Mouse (Mus musculus) adrenal gland, postnatal 4 days (tissue): ENCODE data around the gene Nrg4. TPM values are rescaled to one million over a fixed set of nuclear protein-coding genes. Genes with fewer than 3 reads are reported as not detected.
A peak's percentile ranks its signal among the peaks of the same experiment; 100 is the strongest.

Source experiments
- DNase-seq, 2 experiments: peaks; one replicate each; pipeline ENCODE4 v3.0.0; 2021 to 2022; ENCODE audit warnings: low spot score in 2 of 2, mixed read lengths in 2 of 2
- total RNA-seq, 2 experiments: library from RNA; stranded (reverse); gene quantifications; 2 replicates each; pipeline ENCODE4 v1.2.3; 2021

Nrg4 gene
- total RNA-seq, 2 experiments from 2014 or later = 4.0 to 5.4 TPM

DNA sequence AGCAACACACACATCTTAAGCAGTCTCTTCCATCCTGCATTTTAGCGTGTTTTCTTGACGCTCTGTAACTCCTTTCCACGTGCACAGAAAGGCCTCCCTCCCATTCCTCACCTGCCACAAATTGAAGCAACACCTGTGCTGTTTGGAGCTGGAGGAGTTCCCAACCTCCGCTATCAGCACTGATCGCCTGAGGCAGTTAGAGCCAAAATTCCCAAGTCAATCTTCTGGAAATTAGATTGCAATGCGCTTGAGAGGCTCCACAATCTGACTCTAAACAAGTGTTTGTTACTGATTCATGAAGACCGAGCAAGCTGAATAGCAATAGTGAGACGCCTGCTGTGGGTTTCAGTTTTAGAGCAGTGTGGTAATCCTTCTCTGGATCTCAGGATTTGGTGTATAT lies 2.6 kb downstream of the Nrg4 start:
- DNase-seq = no peak

DNA sequence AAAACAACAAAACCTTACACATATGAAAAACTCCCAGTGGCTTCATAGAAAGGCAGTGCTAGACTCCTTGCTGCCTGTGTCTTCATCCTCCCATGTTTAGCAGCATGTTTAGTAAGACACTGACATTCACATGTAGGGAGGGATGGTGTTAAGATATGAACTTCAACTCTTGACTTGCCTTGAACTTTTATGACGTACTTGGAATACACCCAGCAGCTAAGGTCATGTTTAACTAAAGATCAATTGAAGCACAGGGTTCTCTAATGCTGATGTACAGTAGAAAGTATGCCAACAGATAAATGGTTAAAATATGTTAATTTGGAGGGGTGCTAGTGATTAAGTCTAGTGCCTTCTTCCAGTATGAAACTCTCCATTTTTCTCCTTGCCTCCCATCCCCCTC lies 4.0 kb downstream of the Nrg4 start:
- no peak for DNase-seq

DNA sequence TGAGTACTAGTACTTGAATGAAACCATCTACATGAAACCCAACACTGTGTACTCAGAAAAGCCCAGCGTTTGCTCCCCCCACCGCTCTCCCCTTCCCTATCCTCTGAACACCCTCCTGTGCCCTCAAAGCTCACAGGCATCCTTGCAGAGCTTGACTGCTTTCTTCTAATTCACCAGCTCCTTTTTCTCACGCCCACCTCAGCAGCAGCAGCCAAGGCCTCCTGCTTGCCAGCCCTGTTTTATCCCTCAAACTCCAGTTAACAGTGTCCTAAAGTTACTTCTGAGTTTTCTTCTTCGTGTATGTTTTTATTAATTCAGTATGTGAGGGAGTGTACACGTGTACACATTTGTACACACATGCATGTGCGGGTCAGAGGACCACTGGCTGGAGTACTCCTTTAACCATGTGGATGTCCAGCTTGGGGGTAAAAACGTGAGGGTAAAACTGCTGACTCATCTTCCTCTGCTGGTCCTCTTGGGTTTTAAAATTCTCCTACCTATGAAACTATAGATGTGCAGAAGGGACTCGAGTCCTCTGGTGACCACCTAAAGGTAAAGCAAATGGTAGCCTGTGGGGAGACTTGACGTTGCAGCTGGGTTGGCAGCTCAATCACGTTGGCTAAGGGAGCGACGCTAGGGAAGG lies 12.9 kb downstream of the Nrg4 start:
- DNase-seq = no peak

DNA sequence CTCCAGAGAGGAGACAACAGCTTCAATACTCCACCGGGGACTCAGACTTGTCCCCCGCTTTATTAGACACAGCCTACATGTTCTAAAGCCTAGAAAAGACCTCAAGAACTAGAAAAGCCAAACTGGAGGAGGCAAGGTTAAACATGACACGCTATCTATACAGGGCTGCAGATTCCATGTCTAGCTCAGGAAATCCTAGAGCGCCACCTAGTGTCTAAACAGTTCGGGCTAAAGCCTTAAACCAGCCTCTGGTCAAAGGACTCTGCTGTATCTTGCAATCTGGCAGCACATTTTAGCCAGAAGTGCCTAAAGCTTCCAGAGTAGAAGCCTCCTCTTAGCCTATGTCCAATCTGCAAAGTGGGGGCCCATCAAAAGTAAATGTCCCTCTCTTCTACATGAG lies 15.1 kb downstream of the Nrg4 start:
- DNase-seq = peak; percentile 16 to 53

DNA sequence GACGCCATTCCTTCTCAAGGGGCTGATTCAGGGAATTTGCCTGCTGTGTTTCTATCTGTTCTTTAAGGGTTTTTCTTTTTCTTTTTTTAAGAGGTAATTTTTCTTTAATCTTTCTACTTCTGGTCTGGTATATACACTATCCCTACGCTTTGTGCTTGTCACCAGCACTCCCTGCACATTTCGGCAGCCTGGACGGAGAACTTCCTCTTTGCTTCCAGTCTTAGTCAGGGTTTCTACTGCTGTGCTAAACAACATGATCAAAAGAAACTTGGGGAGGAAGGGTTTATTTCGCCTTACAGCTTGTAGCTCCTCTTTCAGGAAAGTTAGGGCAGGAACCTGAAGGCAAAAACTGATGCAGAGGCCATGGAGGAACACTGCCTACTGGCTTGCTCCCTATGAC lies 18.2 kb downstream of the Nrg4 start:
- no peak for DNase-seq

DNA sequence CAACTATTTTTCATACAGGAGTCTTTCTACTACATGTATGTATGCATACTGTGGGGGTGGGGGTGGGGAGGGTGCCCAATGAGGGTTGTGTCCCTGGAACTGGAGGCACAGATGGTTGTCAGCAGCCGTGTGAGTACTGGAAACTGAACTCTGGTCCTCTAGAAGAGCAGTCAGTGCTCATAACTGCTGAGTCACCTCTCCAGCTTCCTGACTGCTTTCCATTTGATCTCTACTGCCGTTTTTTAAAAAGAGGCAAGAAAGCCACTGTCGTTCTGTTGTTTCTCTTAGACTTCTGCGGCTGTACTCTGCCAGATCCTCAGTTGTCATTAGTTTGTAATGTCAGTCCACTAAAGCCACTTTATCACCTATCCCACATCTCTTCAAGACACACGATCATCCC lies 19.1 kb downstream of the Nrg4 start:
- DNase-seq = no peak

DNA sequence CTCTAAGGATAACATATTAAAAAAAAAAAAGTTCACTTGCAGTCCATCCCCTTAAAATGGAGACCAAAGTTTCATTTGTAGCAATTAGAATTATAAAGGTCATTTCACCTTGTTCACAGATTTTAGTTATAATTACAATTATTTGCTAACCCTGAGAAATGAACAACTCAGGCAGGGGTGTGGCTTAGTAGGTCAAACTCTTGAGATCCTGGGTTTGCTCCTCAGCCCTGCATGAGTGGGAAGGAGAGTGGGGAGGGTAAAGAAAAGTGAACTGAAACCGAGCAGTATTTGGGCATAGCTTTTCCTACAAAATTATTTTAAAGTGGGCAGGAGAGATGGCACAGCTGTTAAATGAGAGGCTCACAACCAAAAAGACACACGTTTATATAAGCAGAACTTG lies 19.6 kb downstream of the Nrg4 start:
- no peak for DNase-seq

DNA sequence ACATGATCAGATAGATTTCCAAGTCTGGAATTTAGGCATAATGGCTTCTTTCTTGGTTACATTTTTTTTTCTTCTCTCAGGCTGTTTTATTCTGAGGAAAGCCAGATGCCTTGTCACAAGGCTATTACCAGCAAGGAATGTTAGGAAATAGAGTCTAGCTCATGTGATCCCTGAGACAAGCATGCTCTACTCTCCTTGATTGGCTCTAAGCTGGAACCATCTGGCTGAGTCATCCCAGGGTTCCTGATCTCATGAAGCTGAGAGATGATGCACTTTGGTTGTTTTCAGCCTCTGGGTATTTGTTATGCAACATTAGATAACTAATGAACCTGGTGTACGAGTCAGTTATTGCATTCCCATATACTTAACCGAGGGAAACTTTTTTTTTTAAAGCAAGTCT lies 30.4 kb downstream of the Nrg4 start:
- no peak for DNase-seq

DNA sequence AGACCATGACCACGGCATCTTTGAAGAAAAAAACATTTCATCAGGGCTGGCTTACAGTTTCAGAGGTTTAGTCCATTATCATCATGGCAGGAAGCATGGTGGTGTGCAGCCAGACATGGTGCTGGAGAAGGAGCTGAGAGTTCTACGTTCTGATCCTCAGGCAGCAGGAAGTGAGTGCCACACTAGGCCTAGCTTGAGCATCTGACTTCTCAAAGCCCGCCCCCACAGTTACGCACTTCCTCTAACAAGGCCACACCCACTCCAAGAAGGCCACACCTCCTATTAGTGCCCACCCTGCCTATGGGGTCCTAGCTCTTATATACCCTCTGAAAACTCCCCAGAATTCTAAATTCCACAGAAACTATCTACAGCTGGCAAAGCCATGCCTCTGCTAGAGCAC lies 34.7 kb downstream of the Nrg4 start:
- DNase-seq = no peak

DNA sequence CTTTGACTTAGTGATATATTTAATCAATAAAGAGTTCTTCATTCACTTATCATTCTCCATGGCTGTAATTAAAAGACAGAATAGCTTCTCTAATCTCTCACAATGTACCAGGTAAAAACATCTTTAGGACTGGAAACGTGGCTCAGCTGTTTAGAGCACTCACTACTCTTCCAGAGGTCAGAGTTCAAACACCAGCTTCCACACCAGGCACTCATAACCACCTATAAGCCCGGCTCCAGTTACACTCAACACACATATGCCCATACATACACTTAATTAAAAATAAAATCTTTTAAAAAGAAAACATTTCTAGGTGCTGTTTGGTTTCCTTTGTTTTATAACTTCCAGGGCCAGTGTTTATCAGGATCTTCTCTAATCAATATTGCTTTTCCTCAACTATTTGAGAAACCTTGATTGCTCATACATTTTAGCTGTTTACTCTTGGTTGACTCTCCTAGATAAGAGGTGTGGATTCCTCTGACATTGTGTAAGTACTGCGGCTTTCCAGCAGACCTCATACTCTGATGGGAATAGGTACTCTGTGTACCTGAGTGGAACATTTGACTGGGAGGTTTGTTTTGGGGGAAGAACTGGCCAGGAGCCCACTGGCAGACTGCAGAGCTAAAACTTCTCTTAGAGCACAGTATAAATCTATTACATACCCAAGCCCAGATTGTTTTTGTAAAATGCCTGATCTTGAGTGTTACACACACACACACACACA lies 37.0 kb downstream of the Nrg4 start:
- no peak for DNase-seq

DNA sequence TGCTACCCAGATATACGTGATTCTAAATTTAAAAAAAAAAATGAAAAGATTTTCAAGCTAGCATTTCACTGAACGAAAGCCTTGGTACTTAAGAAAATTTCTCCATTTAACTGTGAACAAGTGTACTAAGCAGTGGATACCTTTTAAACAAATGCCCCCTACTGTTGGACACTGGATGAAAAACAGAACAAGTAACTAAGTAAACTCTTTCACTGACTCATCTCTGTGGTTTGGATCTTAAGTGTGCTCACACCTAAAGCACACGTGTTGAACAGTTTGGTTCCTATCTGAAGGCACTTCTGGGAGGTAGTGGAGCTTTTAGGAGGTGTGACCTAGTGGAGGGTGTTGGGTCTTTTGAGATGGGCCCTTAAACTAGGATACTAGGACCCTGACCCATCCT lies 41.4 kb downstream of the Nrg4 start:
- no peak for DNase-seq

DNA sequence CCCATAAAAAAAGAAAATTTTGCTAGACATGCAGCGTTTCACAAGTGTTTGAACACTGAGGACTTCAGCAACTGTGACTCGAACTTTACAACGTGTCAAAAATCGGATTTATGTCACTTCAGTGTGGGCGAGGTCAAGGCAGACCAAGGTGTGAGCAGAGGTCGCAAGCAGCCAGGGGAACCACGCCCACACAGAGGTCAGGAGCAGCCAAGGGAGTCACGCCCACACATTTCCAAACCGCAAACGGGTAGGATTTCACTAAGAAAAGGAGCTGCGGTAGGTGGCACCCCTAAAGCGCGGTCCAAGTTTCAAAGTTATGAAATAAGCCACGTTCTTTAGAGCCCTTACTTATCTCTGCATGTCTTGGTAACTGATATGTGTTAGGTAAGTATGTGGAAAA lies 43.1 kb downstream of the Nrg4 start:
- DNase-seq = peak in 1 of 2 experiments; percentile 14

DNA sequence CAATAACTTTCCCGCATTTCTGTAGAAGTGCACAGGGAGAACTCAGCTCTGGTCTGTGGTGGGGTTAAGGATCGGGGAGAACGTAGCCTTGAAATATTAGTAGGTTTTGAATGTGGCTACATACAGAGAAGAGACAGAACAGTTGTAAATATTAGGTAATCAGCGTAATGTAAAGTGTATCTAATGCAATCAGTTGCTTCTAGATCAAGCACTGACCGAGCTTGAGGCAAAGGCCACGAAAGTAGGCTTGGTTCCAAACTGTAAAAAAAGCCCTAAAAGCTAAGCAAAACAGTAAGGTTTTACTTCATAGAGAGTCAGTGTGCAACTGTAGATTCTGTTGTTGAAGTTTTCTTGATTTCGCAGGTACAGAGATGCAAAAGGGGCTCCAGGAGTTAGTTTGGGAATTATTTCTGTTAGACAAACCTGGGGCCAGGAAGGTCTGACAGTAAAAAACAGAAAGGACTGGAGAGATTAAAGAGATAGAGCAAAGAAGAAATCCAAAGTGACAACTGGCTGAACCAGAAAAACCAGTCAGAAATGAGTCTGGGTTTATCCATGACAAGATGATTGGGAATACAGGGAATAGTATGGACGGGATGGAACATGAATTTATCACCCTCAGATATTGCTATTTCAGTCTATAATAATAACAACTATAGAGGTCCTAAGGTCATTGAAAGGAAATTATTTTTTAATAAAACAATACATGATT lies 47.4 kb downstream of the Nrg4 start:
- no peak for DNase-seq

DNA sequence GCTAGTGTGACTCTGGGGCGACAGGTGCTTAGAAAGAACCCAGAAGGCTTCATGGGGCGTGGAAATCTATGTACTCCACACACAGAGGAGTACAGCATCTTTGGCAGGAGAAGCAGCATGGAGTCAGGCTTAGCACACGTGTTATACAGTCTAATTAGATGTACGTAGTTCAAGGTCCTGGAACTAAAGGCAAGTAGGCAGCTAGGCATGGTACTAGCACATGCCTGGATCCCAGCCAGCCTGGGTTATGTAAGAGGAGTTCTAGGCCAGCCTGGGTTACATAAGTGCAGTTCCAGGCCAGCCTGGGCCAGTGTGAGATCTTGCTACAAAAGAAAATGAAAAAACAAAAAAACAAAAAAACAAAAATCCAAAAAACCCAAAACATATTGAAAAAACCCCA lies 49.1 kb downstream of the Nrg4 start:
- no peak for DNase-seq

DNA sequence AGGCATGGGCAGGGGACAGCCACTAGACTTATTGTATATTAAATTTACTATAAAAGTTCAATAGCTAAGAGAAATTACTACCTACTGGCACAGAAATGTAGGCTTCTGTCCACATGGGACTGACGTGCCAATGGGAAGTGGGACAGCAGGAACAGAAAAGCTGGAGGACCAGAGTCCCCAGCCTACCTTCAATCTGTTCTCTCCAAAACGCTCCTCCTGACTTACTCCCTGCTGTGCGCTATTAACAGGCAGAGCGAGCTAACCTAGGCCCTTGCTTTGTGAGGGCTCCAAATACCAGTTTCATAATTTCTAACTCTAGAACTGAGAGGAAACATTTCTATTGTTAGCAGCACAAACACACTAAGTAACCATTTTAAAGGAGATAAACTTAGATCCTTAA lies 52.7 kb downstream of the Nrg4 start:
- no peak for DNase-seq

DNA sequence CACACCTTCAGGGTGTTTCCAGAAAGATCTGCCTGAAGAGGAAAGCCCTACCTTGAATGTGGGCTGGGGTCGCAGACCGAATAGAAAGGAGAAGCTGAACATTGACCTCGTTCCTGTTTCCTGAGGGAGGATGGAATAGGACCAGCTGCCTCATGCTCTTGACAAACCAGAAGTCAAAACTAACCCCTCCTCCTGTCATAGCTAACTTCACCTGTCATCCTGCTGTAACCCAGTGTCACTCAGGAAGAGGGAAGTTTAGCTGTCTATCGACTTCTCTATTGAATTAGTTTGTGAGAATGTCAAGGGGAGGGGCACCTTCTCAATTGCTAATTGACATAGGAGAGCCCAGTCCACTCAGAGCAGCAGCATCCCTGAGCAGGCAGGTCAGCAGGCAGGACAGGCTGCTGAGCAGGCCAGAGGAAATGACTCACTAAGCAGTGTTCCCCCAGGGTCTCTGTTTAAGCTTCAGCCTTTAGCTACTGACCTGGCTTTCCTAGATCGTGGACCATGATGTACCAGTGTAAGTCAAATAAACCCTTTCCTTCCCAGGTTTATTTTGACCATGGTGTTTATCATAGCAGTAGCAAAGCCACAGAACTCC lies 54.6 kb downstream of the Nrg4 start:
- DNase-seq = no peak

DNA sequence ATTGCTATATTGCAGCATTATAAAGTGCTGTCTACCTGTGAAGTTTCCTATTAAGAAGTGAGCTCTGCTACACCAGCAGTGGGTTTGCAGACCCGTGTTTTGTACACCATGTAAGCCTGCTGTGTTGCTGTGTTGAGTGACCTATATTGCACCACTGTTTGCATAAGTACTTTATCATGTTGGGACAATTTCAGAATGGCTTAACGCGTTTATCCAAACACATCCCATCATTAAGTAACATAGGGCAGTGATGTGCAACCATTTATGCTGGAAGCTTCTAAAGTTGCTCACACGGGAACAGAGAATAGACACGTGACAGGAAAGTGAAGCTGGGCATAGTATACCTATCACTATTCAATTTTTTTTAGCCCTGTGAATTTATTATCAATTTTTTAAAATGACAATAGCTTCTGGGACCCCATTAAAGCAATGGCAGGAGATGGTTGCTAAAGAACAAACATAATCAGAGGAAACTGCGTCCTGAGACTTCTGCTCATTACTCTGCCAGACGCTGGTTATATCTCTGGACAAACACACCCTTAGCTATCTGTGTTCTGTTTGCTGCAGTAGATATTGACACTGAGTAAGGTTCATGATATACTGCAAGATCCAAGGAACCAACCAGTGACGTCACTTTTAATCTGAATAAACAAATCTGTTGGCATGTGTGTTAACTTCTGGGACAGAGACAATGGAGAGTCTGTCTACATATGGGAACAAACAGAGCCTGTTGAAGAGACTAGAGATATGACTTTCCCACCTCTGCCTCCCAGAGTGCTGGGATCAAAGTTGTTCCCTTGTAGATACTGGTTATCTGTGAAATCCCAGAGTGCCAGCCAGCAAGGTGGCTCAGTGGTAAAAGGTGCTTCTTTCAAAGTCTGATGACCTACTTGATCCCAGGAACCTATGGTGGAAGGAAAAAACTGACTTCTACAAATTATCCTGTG lies 62.0 kb downstream of the Nrg4 start:
- no peak for DNase-seq

DNA sequence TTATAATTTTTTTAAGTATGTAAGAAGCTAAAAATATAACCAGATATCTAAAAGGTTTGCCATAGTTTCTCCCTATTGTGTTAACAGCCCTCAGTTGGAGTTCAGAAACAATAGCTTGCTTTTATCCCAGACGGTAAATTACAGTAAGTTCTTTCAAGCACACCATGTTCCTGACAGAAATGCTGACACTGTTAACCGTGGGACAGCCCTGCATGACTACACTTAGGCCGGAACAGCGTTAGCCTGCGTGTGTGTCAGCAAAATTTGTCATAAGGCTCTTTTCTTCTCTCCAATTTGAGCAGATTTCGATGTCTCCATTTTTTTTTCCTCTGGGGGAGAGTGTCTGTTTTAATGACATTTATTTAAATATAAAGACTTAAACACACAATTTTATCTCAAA lies 66.9 kb downstream of the Nrg4 start:
- no peak for DNase-seq

DNA sequence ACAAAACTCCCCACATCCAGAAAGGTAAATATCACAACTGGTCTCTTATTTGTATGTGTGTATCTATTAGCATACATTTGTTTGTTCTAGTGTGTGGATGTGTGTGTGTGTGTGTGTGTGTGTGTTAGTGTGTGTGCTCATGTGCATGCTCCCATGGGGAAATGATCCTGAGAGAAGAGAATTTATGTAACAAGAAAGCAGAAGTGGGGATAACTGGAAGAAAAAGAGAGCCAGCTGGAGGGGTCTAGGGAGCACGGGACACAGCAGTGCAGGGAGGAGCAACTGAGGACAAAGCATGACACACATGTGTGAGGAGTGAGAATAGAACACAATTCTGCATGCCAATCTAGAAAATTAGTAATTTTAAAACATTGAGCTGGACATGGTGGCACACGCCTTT lies 69.5 kb downstream of the Nrg4 start:
- DNase-seq = no peak

DNA sequence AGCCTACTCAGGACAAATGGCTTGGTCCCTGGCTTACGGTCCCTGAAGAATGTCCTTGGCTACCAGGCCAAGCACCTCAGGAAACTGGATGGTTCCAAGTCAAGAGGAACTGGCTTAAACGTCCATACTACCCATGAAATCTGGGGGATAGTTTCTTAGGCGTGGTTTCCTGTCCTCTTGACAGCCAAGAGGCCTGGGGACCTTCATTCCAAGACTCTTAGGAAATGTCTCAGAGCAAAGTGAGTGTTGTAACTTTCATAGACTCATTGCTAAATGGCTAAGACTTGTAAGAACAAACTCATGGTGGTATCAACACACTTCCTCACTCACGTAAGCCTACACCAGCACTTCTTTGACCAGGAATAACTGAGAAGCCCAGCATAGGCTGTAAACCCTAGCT lies 71.0 kb downstream of the Nrg4 start:
- DNase-seq = no peak

DNA sequence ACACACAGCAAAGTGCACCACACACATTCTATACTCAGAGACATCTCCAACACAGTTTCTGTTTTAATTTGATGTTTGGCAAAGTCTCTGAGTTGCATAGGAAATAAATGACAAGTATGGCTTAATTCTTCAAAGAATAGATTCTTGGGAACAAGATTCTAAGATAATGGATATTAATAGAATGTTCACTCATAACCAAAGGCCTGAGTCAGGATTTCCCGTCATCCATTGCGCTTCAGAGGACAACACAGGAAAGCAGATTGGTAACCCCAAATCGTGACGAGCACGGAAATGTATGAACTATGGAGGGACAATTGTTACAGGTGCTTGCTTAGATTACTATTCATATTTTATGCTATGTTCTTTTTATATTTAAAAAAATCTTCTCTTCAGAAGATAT lies 71.6 kb downstream of the Nrg4 start:
- no peak for DNase-seq
